Mouse (Mus musculus) heart, postnatal 0 days (tissue): Measurements from ENCODE around the gene Lrp1. TPM values are rescaled to one million over a fixed set of nuclear protein-coding genes. Genes with fewer than 3 reads are reported as not detected.

Experiments
- ATAC-seq: fragments of 200-750 bp; cut with Nextera tagmentation; 2 replicates; pipeline ENCODE4 v1.8.0; 2017; ENCODE audit warnings: low read depth, moderate number of reproducible peaks, moderate library complexity; ENCODE audit not compliant: insufficient read depth
- DNase-seq: peaks from one replicate; pipeline ENCODE4 v3.0.0-alpha.2; 2016; ENCODE audit warnings: low spot score
- H3K27ac ChIP-seq: fragments of 300-500 bp; sonication (generic); 2 replicates; pipeline ENCODE4 v1.5.1; 2014; ENCODE audit warnings: low read depth, mild to moderate bottlenecking
- H3K27me3 ChIP-seq: fragments of 300-500 bp; sonication (generic); 2 replicates; pipeline ENCODE4 v1.6.1; 2014; ENCODE audit warnings: low read length, mixed read lengths; ENCODE audit not compliant: control insufficient read depth, insufficient read depth
- H3K36me3 ChIP-seq: fragments of 300-500 bp; sonication (generic); replicated peaks from 2 replicates; pipeline ENCODE4 v1.6.1; 2014; ENCODE audit warnings: low read length, mixed read lengths; ENCODE audit not compliant: control insufficient read depth, insufficient read depth
- H3K4me1 ChIP-seq: fragments of 300-500 bp; sonication (generic); 2 replicates; pipeline ENCODE4 v1.6.1; 2014; ENCODE audit warnings: antibody characterized with exemption; ENCODE audit not compliant: control insufficient read depth, insufficient read depth
- H3K4me2 ChIP-seq: fragments of 300-500 bp; sonication (generic); 2 replicates; pipeline ENCODE4 v1.6.1; 2014; ENCODE audit warnings: low read depth, mild to moderate bottlenecking, low read length, moderate library complexity
- H3K4me3 ChIP-seq: fragments of 300-500 bp; sonication (generic); 2 replicates; pipeline ENCODE4 v1.5.1; 2014; ENCODE audit warnings: low read depth, low read length
- H3K9ac ChIP-seq: fragments of 300-500 bp; sonication (generic); replicated peaks from 2 replicates; pipeline ENCODE4 v1.6.1; 2014; ENCODE audit warnings: low read depth, low read length, mixed read lengths
- H3K9me3 ChIP-seq: fragments of 300-500 bp; sonication (generic); replicated peaks from 2 replicates; pipeline ENCODE4 v1.6.1; 2016; ENCODE audit warnings: low read length; ENCODE audit not compliant: control insufficient read depth
- CTCF ChIP-seq: IDR thresholded peaks from 2 replicates; pipeline ENCODE4 v1.5.1; 2016; ENCODE audit warnings: antibody characterized with exemption, control low read depth, low read depth
- EP300 ChIP-seq: IDR thresholded peaks from 2 replicates; pipeline ENCODE4 v1.6.1; 2016; ENCODE audit warnings: antibody characterized with exemption, low read depth
- WGBS: fragments of 180-500 bp; shearing (Covaris S2); extraction: QIAGEN DNeasy Blood & Tissue Kit; methylation state at CpG from one replicate; pipeline ENCODE4 v1.1.7; 2014; 5-methylcytosine and 5-hydroxymethylcytosine counted together
- polyA plus RNA-seq: library from polyadenylated mRNA; unstranded; fragments of >200 nt; fragmentation: Nextera tagmentation; extraction: Ambion mirVana; gene quantifications from 2 replicates; pipeline ENCODE4 v1.2.1, GENCODE M21; 2015
- total RNA-seq: library from RNA; depleted of rRNA; stranded (reverse); fragments of >200 nt; gene quantifications from 2 replicates; pipeline ENCODE4 v1.2.3, GENCODE M21; 2014; ENCODE audit warnings: low replicate concordance

The Lrp1 gene
- total and polyA plus RNA-seq, 2 experiments from 2014 or later = 15.7 to 65.9 TPM

GRCm38 (mm10) chr10:127521611-127522080, 99.3 kb downstream of the Lrp1 start:
- no peak for TF ChIP-seq EP300
- TF ChIP-seq CTCF = no peak
- H3K4me3 ChIP-seq = peak overlapping the region; percentile 52
- peaks cover 13% of the 10 kb centered on the region for H3K4me1 ChIP-seq
- H3K36me3 ChIP-seq = peaks cover 30% of the 10 kb centered on the region
- no peak overlapping the region for H3K27ac ChIP-seq
- no peak for ATAC-seq
- H3K9ac ChIP-seq = peak overlapping the region; percentile 49; the same call in 1 of the 2 replicates
- no peaks in the 10 kb centered on the region for H3K9me3 ChIP-seq
- H3K27me3 ChIP-seq = peaks cover 30% of the 10 kb centered on the region
- WGBS = 5% methylated on average over 12 of the region's 12 CpGs
- no peak for DNase-seq
- peak overlapping the region; percentile 92 for H3K4me2 ChIP-seq

GRCm38 (mm10) chr10:127520714-127521357, 100.1 kb downstream of the Lrp1 start:
- Histone ChIP-seq H3K36me3 (peaks cover 30% of the 10 kb centered on the region), H3K9ac (no peak overlapping the region), H3K4me2 (peak overlapping the region; percentile 92), H3K27ac (no peak overlapping the region), H3K4me3 (no peak overlapping the region), H3K4me1 (peaks cover 16% of the 10 kb centered on the region), H3K9me3 (no peaks in the 10 kb centered on the region), H3K27me3 (peaks cover 22% of the 10 kb centered on the region)
- TF ChIP-seq CTCF = no peak
- no peak for TF ChIP-seq EP300
- no peak for DNase-seq
- WGBS = 81% methylated on average over 20 of the region's 20 CpGs
- ATAC-seq = no peak

GRCm38 (mm10) chr10:127519903-127520713, 100.8 kb downstream of the Lrp1 start:
- H3K4me3 ChIP-seq = no peak overlapping the region
- peaks cover 15% of the 10 kb centered on the region for H3K27me3 ChIP-seq
- no peak overlapping the region for H3K27ac ChIP-seq
- no peak overlapping the region for H3K9ac ChIP-seq
- no peaks in the 10 kb centered on the region for H3K9me3 ChIP-seq
- no peak for ATAC-seq
- DNase-seq = no peak
- no peak overlapping the region for H3K4me2 ChIP-seq
- 94% methylated on average over 37 of the region's 37 CpGs for WGBS
- H3K4me1 ChIP-seq = peaks cover 16% of the 10 kb centered on the region
- H3K36me3 ChIP-seq = peaks cover 30% of the 10 kb centered on the region
- TF ChIP-seq CTCF (no peak), EP300 (no peak)

GRCm38 (mm10) chr10:127519041-127519701, 101.8 kb downstream of the Lrp1 start:
- Histone ChIP-seq H3K9me3 (no peaks in the 10 kb centered on the region), H3K27ac (no peak overlapping the region), H3K4me2 (no peak overlapping the region), H3K4me1 (peaks cover 21% of the 10 kb centered on the region), H3K9ac (no peak overlapping the region), H3K36me3 (peaks cover 30% of the 10 kb centered on the region), H3K27me3 (peaks cover 10% of the 10 kb centered on the region; the same call in 1 of the 2 replicates), H3K4me3 (no peak overlapping the region)
- ATAC-seq (no peak), DNase-seq (no peak)
- TF ChIP-seq EP300 = no peak
- TF ChIP-seq CTCF = no peak
- 96% methylated on average over 24 of the region's 26 CpGs for WGBS

- peaks cover 14% of the 10 kb centered on the region; the same call in 1 of the 2 replicates for H3K27me3 ChIP-seq
Measured at GRCm38 (mm10) chr10:127517941-127518340, 103.0 kb downstream of the Lrp1 start.

More at GRCm38 (mm10) chr10:127517941-127518340, 103.0 kb downstream of the Lrp1 start:
- H3K27ac ChIP-seq = no peak overlapping the region
- WGBS = 94% methylated on average over 22 of the region's 22 CpGs
- DNase-seq (no peak), ATAC-seq (no peak)
- H3K4me2 ChIP-seq = no peak overlapping the region
- H3K36me3 ChIP-seq = peaks cover 30% of the 10 kb centered on the region
- peaks cover 32% of the 10 kb centered on the region for H3K4me1 ChIP-seq
- no peak overlapping the region for H3K4me3 ChIP-seq
- H3K9me3 ChIP-seq = no peaks in the 10 kb centered on the region
- no peak overlapping the region for H3K9ac ChIP-seq
- TF ChIP-seq EP300 (no peak), CTCF (no peak)
